Mouse (Mus musculus): ENCODE results near the gene A630089N07Rik. TPM values are rescaled to one million over a fixed set of nuclear protein-coding genes. Genes with fewer than 3 reads are reported as not detected.
"Not testable (repeated sequence)": the region's sequence is repeated elsewhere in the genome, so short reads cannot be mapped to it uniquely, and the experiment has no call there.

Gene A630089N07Rik
- 27.3 and 31.9 TPM in 2 replicates for polyA plus RNA-seq (2014; fragmentation: Nextera tagmentation; extraction: Ambion mirVana)

DNA sequence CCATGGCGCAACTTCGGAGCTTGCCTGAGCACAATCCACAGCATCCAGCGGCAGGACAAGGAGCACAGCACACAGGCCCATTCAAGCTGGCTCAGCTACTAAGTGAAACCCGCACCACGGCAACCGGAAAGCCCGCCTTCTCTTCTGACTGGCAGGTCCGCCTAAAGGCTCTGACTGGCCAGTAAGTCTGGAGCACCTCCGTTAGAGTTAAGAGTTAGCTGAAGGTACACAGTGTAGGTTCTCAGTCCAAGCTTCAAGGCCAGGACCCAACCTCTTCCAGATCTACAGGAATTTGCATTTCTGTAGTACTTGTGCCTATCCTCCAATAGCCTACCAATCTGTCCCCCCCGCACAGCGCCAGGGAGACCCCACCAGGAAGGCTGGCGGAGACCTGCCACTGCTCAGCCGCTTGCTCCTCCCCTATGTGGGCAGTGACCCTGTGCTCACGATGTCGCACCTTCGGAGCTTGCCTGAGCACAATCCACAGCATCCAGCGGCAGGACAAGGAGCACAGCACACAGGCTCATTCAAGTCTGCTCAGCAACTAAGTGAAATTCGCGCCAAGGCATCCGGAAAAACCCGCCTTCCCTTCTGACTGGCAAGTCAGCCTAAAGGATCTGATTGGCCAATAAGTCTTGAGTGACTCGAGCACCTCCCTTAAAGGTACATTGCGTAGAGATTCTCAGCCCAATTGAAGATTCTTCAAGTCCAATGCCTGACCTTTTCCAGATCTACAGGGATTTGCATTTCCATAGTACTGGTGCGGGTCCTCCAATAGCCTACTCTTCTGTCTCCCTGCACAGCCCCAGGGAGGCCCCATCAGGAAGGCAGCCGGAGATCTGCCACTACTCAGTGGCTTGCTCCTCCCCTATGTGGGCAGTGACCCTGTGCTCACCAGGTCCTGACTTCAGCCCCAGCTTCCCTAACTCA lies at the start of gene A630089N07Rik:
TSS of gene A630089N07Rik (minus strand) at position 562 of the 930 bp plus-strand sequence.
- ATAC-seq (replicated peaks; ENCODE audit: insufficient number of reproducible peaks, low FRiP score, low TSS enrichment, low read depth) = peak; percentile 99
- Histone ChIP-seq H3K4me3 (ENCODE audit: low read depth, low read length) (peak within 1 kb of the TSS; percentile 71), H3K27ac (replicated peaks; ENCODE audit: low read depth, low read length) (peak within 1 kb of the TSS; percentile 72), H3K9ac (replicated peaks; ENCODE audit: low read length) (peak within 1 kb of the TSS; percentile 73), H3K4me2 (ENCODE audit: low read depth, low read length) (peak within 1 kb of the TSS; percentile 57)
- H3K9me3 ChIP-seq (replicated peaks; ENCODE audit: control insufficient read depth, low read length); H3K36me3 ChIP-seq (replicated peaks; ENCODE audit: control insufficient read depth, insufficient read depth, low read depth, low read length); H3K4me1 ChIP-seq (ENCODE audit: control insufficient read depth, insufficient read depth, low read length); H3K27me3 ChIP-seq (ENCODE audit: control insufficient read depth, insufficient read depth, low read length): not testable (repeated sequence)
- DNase-seq (ENCODE audit: low spot score) = peak; percentile 93
- WGBS = under 1% methylated on average over 25 of the region's 25 CpGs

DNA sequence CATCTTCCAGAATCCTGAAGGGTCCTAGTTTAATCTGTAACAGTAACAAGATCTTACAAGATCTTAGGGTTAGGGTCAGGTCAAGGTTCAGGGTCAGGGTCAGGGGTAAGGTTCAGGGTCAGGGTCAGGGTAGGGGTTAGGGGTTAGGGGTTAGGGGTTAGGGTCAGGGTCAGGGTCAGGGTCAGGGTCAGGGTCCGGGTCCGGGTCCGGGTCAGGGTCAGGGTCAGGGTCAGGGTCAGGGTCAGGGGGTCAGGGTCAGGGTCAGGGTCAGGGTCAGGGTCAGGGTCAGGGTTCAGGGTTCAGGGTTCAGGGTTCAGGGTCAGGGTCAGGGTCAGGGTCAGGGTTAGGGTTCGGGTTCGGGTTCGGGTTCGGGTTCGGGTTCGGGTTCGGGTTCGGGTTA lies 24.9 kb upstream of the A630089N07Rik start:
- Histone ChIP-seq H3K4me3 (ENCODE audit: low read depth, low read length) (no peak overlapping the region), H3K4me2 (ENCODE audit: low read depth, low read length) (no peak overlapping the region)
- no peak for DNase-seq (ENCODE audit: low spot score)

DNA sequence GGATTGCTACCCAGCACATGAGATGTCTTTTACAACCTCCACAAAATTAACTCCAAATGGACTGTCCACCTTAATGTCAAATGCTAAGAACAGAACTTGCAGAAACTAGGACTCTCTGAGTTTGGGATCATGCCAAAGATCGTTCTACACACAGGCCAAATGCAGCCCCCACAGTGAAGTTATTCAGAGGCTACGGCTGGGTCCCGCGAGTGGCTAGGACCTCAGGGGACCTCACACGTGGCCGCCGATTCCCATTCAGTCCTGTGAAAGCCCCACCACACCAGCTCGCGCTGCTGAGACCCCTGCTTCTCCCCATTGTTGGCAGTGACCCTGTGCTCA lies 731 bp downstream of the A630089N07Rik start:
- H3K36me3 ChIP-seq (replicated peaks; ENCODE audit: control insufficient read depth, insufficient read depth, low read depth, low read length); H3K4me1 ChIP-seq (ENCODE audit: control insufficient read depth, insufficient read depth, low read length); H3K9me3 ChIP-seq (replicated peaks; ENCODE audit: control insufficient read depth, low read length); H3K27me3 ChIP-seq (ENCODE audit: control insufficient read depth, insufficient read depth, low read length); ATAC-seq (replicated peaks; ENCODE audit: insufficient number of reproducible peaks, low FRiP score, low TSS enrichment, low read depth); H3K27ac ChIP-seq (replicated peaks; ENCODE audit: low read depth, low read length): not testable (repeated sequence)
- 1% methylated on average over 9 of the region's 9 CpGs for WGBS
- peak overlapping the region; percentile 71 for H3K4me3 ChIP-seq (ENCODE audit: low read depth, low read length)
- peak overlapping the region; percentile 57 for H3K4me2 ChIP-seq (ENCODE audit: low read depth, low read length)
- peak; percentile 31 for DNase-seq (ENCODE audit: low spot score)
- peak overlapping the region; percentile 73 for H3K9ac ChIP-seq (replicated peaks; ENCODE audit: low read length)

More for the DNA sequence above, 24.9 kb upstream of the A630089N07Rik start:
- Histone ChIP-seq H3K27ac (replicated peaks; ENCODE audit: low read depth, low read length) (no peak overlapping the region), H3K4me1 (ENCODE audit: control insufficient read depth, insufficient read depth, low read length) (no peaks in the 10 kb centered on the region), H3K27me3 (ENCODE audit: control insufficient read depth, insufficient read depth, low read length) (no peaks in the 10 kb centered on the region), H3K36me3 (replicated peaks; ENCODE audit: control insufficient read depth, insufficient read depth, low read depth, low read length) (no peaks in the 10 kb centered on the region), H3K9ac (replicated peaks; ENCODE audit: low read length) (no peak overlapping the region), H3K9me3 (replicated peaks; ENCODE audit: control insufficient read depth, low read length) (no peaks in the 10 kb centered on the region; the same call in 1 of the 2 replicates)
- WGBS = 99% methylated on average over 11 of the region's 11 CpGs
- no peak for ATAC-seq (replicated peaks; ENCODE audit: insufficient number of reproducible peaks, low FRiP score, low TSS enrichment, low read depth)

DNA sequence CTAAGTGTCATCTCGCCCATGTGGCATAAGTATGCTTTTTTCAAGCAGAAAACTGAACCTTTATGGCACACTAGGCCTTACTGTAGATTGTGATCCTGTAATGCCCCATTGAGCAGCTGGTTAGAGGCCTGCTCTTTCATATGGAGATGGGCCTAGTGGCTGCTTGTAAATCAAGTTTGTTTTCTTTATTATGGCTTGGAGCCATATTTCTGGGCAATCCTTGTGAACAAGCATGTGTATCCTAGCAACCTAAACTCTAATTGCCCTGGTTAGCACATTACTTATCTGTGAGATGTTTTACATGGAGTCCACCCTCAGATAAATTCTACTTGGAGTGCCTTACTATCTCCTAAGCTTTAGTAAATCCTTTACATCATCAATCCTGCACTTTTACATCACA lies 1.1 kb downstream of the A630089N07Rik start:
- not testable (repeated sequence) for H3K27me3 ChIP-seq (ENCODE audit: control insufficient read depth, insufficient read depth, low read length); ATAC-seq (replicated peaks; ENCODE audit: insufficient number of reproducible peaks, low FRiP score, low TSS enrichment, low read depth); H3K9me3 ChIP-seq (replicated peaks; ENCODE audit: control insufficient read depth, low read length); H3K36me3 ChIP-seq (replicated peaks; ENCODE audit: control insufficient read depth, insufficient read depth, low read depth, low read length); H3K27ac ChIP-seq (replicated peaks; ENCODE audit: low read depth, low read length); H3K4me1 ChIP-seq (ENCODE audit: control insufficient read depth, insufficient read depth, low read length)
- peak overlapping the region; percentile 73 for H3K9ac ChIP-seq (replicated peaks; ENCODE audit: low read length)
- peak overlapping the region; percentile 71 for H3K4me3 ChIP-seq (ENCODE audit: low read depth, low read length)
- H3K4me2 ChIP-seq (ENCODE audit: low read depth, low read length) = peak overlapping the region; percentile 57
- 86% methylated on average over 1 of the region's 1 CpGs for WGBS
- peak; percentile 1 for DNase-seq (ENCODE audit: low spot score)

DNA sequence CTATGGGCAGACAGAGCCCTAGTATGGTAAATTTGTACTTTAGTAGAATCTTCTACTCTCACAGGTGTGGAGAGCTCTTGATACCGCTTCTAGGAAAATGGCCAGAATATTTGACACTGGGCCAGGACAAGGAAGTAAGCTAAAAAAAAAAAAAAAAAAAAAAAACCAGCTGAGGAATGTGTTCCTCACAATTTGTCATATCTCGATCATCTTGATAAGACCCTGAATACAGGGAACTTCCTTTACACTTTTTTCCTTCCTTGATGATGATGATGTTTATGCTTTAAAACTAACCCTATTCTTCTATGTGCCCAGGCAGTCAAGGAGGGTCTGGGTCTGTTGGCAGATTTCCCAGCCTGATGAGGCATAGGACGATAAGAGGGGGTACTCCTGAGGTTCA lies 2.9 kb downstream of the A630089N07Rik start:
- not testable (repeated sequence) for H3K27me3 ChIP-seq (ENCODE audit: control insufficient read depth, insufficient read depth, low read length); H3K9me3 ChIP-seq (replicated peaks; ENCODE audit: control insufficient read depth, low read length); H3K9ac ChIP-seq (replicated peaks; ENCODE audit: low read length); H3K27ac ChIP-seq (replicated peaks; ENCODE audit: low read depth, low read length); ATAC-seq (replicated peaks; ENCODE audit: insufficient number of reproducible peaks, low FRiP score, low TSS enrichment, low read depth); H3K4me3 ChIP-seq (ENCODE audit: low read depth, low read length); DNase-seq (ENCODE audit: low spot score); H3K4me2 ChIP-seq (ENCODE audit: low read depth, low read length); H3K4me1 ChIP-seq (ENCODE audit: control insufficient read depth, insufficient read depth, low read length); H3K36me3 ChIP-seq (replicated peaks; ENCODE audit: control insufficient read depth, insufficient read depth, low read depth, low read length)
- 97% methylated on average over 3 of the region's 3 CpGs for WGBS

DNA sequence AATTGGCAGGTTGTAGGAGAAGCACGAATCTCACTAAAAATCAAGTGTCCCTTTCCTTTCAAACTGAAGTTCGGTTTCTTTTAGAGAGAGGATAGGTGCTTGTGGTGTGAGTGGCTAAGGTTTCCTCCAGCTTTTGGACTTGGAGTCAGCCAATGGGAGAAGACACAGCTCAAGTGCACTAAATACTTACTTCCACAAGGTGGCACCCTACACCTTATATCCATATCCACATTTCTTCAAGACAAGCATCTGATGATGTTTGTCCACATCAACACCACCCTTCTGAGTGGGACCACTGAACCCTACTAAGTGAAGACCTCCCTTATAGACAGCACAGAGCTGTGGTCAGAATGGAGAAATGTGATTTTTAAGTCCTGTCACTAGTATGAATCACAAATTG lies 40.6 kb downstream of the A630089N07Rik start:
- no peak for ATAC-seq (replicated peaks; ENCODE audit: insufficient number of reproducible peaks, low FRiP score, low TSS enrichment, low read depth)
- Histone ChIP-seq H3K4me2 (ENCODE audit: low read depth, low read length) (no peak overlapping the region), H3K4me3 (ENCODE audit: low read depth, low read length) (no peak overlapping the region), H3K36me3 (replicated peaks; ENCODE audit: control insufficient read depth, insufficient read depth, low read depth, low read length) (no peaks in the 10 kb centered on the region), H3K27ac (replicated peaks; ENCODE audit: low read depth, low read length) (no peak overlapping the region), H3K9ac (replicated peaks; ENCODE audit: low read length) (no peak overlapping the region), H3K4me1 (ENCODE audit: control insufficient read depth, insufficient read depth, low read length) (no peaks in the 10 kb centered on the region), H3K9me3 (replicated peaks; ENCODE audit: control insufficient read depth, low read length) (no peaks in the 10 kb centered on the region), H3K27me3 (ENCODE audit: control insufficient read depth, insufficient read depth, low read length) (no peaks in the 10 kb centered on the region)
- DNase-seq (ENCODE audit: low spot score) = no peak
- WGBS = 95% methylated on average over 2 of the region's 2 CpGs

DNA sequence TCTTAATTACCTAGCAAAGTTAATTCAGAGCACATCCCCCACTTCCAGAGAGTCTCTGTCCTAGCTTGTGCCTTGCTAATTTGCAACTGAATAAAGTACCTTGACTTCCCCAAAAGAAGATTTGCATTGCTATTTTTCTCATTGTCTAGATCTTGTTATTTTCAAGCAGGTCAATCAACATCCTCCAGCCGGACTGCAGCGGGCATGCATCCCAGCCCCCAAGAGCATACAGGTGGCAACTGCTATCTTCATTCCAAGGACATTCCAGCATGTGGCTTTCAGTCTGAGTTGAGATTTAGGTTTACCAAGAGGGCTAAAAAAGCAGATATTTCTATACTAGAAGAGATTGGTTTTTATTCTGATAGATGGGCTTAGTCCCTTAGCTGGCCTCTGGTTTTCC lies 47.3 kb downstream of the A630089N07Rik start:
- 91% methylated on average over 2 of the region's 2 CpGs for WGBS
- not testable (repeated sequence) for H3K4me2 ChIP-seq (ENCODE audit: low read depth, low read length); H3K4me3 ChIP-seq (ENCODE audit: low read depth, low read length); DNase-seq (ENCODE audit: low spot score); H3K36me3 ChIP-seq (replicated peaks; ENCODE audit: control insufficient read depth, insufficient read depth, low read depth, low read length); ATAC-seq (replicated peaks; ENCODE audit: insufficient number of reproducible peaks, low FRiP score, low TSS enrichment, low read depth); H3K27ac ChIP-seq (replicated peaks; ENCODE audit: low read depth, low read length); H3K4me1 ChIP-seq (ENCODE audit: control insufficient read depth, insufficient read depth, low read length); H3K9me3 ChIP-seq (replicated peaks; ENCODE audit: control insufficient read depth, low read length); H3K9ac ChIP-seq (replicated peaks; ENCODE audit: low read length); H3K27me3 ChIP-seq (ENCODE audit: control insufficient read depth, insufficient read depth, low read length)

DNA sequence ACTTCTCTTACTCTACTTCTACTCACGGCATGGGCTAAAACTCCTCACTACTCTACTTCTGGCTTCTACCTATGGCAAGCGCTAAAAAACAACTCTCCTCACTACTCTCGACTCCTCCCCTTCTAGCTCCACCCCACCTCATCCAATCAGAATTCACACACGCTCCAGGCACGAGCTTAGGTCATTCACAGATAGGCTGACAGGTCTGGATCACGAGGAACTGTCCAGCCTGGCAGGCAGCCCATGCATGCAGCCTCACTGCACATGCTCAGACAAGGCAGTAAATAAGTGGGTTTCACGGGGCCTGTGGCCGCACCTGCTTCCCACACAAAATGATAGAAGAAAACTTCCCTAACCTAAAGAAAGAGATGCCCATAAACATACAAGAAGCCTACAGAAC lies 56.1 kb downstream of the A630089N07Rik start:
- DNase-seq (ENCODE audit: low spot score); H3K9me3 ChIP-seq (replicated peaks; ENCODE audit: control insufficient read depth, low read length): not testable (repeated sequence)
- 74% methylated on average over 8 of the region's 8 CpGs for WGBS

More for the DNA sequence above, 56.1 kb downstream of the A630089N07Rik start:
- ATAC-seq (replicated peaks; ENCODE audit: insufficient number of reproducible peaks, low FRiP score, low TSS enrichment, low read depth); H3K4me3 ChIP-seq (ENCODE audit: low read depth, low read length); H3K36me3 ChIP-seq (replicated peaks; ENCODE audit: control insufficient read depth, insufficient read depth, low read depth, low read length); H3K27ac ChIP-seq (replicated peaks; ENCODE audit: low read depth, low read length); H3K27me3 ChIP-seq (ENCODE audit: control insufficient read depth, insufficient read depth, low read length); H3K9ac ChIP-seq (replicated peaks; ENCODE audit: low read length); H3K4me2 ChIP-seq (ENCODE audit: low read depth, low read length); H3K4me1 ChIP-seq (ENCODE audit: control insufficient read depth, insufficient read depth, low read length): not testable (repeated sequence)
